Mouse (Mus musculus): ENCODE measurements around the gene Dnah3. TPM values are rescaled to one million over a fixed set of nuclear protein-coding genes. Genes with fewer than 3 reads are reported as not detected.

The Dnah3 gene
- polyA plus RNA-seq, 1 experiment = 0.19 TPM

DNA sequence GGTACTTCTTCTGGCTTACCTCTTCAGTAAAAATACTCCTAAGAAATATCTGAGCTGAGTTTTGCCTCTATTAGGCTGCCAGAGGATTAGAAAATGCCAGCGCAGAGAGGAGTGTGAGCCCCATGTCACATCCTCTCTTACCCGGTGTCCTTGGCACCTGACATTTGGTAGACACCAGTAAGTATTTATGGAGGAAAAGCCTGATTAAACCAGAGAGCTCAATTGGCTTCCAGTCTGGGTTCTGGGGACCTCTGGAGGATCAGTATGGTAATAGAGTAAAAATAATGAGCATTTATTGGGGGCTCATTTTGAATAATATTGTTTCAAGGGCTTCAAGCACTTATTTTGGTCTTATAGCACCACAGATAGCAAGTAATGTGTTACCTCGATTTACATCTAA lies 39.6 kb downstream of the Dnah3 start:
- Histone ChIP-seq H3K27me3 (replicated peaks; ENCODE audit: control insufficient read depth, insufficient read depth, low read length) (no peaks in the 10 kb centered on the region), H3K4me3 (ENCODE audit: insufficient read depth, low read depth, low read length) (no peak overlapping the region), H3K27ac (ENCODE audit: insufficient read depth, low read depth, low read length) (no peak overlapping the region), H3K4me1 (ENCODE audit: control insufficient read depth, insufficient read depth, low read length) (no peaks in the 10 kb centered on the region), H3K36me3 (ENCODE audit: control insufficient read depth, insufficient read depth, low read length) (no peaks in the 10 kb centered on the region)
- TF ChIP-seq POLR2A (IDR thresholded peaks at IDR 0.05; ENCODE audit: low read depth, low read length) (no peak), CTCF (conservative IDR thresholded peaks at IDR 0.05; ENCODE audit: insufficient read depth, insufficient read length, low read depth, low read length) (no peak)
- 74% methylated on average over 3 of the region's 3 CpGs for WGBS
- no peak for DNase-seq

DNA sequence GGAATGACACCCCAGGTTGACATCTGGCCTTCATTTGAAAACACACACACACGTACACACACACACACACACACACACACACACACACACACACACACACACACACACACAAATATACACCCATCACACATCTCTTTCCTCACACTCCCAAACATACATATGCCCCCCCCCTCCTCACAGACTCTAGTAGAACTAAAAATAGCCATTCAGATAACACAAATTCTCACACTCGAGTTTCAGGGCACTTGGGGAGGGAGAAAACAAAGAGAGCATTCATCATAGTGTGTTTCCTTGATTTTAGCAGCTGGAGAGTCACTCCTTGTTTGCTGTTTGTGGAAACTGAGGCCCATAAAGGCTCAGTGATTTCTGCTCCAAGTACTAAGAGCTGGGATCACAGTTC lies 41.1 kb downstream of the Dnah3 start:
- no peaks in the 10 kb centered on the region for H3K36me3 ChIP-seq (ENCODE audit: control insufficient read depth, insufficient read depth, low read length)
- DNase-seq = no peak
- TF ChIP-seq CTCF (conservative IDR thresholded peaks at IDR 0.05; ENCODE audit: insufficient read depth, insufficient read length, low read depth, low read length) = no peak
- 48% methylated on average over 2 of the region's 2 CpGs for WGBS
- H3K27me3 ChIP-seq (replicated peaks; ENCODE audit: control insufficient read depth, insufficient read depth, low read length) = no peaks in the 10 kb centered on the region
- H3K4me1 ChIP-seq (ENCODE audit: control insufficient read depth, insufficient read depth, low read length) = no peaks in the 10 kb centered on the region
- no peak overlapping the region for H3K4me3 ChIP-seq (ENCODE audit: insufficient read depth, low read depth, low read length)
- H3K27ac ChIP-seq (ENCODE audit: insufficient read depth, low read depth, low read length) = no peak overlapping the region

DNA sequence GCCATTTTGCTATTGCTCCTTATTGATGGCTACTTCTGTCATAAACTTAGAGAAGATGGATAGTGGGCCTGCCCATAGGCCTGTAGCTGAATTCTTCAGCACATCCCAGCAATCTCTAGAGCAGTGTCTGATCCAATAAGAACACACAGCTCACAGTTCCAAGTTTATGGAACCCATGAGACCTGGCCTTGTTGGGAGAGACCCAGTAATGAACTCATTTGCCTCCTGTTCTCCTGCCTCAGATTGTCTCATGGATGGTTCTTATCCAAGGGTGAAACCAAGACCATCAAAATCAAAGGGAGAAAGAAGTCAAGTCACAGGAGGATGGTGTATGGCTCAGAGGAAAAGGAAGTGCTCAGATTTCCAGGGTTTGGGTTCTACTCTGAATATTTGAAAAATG lies 44.6 kb downstream of the Dnah3 start:
- no peak for DNase-seq
- H3K27ac ChIP-seq (ENCODE audit: insufficient read depth, low read depth, low read length) = no peak overlapping the region
- TF ChIP-seq CTCF (conservative IDR thresholded peaks at IDR 0.05; ENCODE audit: insufficient read depth, insufficient read length, low read depth, low read length) = no peak
- TF ChIP-seq POLR2A (IDR thresholded peaks at IDR 0.05; ENCODE audit: low read depth, low read length) = no peak

DNA sequence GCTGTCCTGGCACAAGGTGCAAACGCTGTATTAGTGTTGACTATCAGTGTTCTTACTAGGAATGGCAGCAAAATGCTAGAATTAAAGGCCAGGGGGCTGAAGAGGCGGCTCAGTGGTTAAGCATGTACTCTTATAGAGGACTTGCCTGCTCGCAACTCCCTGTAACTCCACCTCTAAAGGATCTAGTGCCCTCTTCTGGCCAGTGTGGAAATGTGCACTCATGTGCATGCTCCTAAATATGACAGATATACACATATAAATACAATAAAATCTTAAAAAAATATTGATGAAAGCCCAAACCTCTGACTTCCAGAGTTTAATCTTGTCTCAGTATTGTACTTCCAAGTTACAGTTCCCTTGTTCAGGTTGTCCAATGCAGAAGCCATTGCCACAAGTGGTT lies 51.1 kb downstream of the Dnah3 start:
- no peaks in the 10 kb centered on the region for H3K4me1 ChIP-seq (ENCODE audit: control insufficient read depth, insufficient read depth, low read length)
- H3K36me3 ChIP-seq (ENCODE audit: control insufficient read depth, insufficient read depth, low read length) = no peaks in the 10 kb centered on the region
- no peaks in the 10 kb centered on the region for H3K27me3 ChIP-seq (replicated peaks; ENCODE audit: control insufficient read depth, insufficient read depth, low read length)
- 92% methylated on average over 3 of the region's 3 CpGs for WGBS
- no peak overlapping the region for H3K4me3 ChIP-seq (ENCODE audit: insufficient read depth, low read depth, low read length)
- TF ChIP-seq CTCF (conservative IDR thresholded peaks at IDR 0.05; ENCODE audit: insufficient read depth, insufficient read length, low read depth, low read length) = 0 out of 2 replicates have a peak, but pooled peaks have one; percentile 23
- no peak for TF ChIP-seq POLR2A (IDR thresholded peaks at IDR 0.05; ENCODE audit: low read depth, low read length)
- DNase-seq = no peak
- no peak overlapping the region for H3K27ac ChIP-seq (ENCODE audit: insufficient read depth, low read depth, low read length)

More for the DNA sequence above, 44.6 kb downstream of the Dnah3 start:
- no peaks in the 10 kb centered on the region for H3K27me3 ChIP-seq (replicated peaks; ENCODE audit: control insufficient read depth, insufficient read depth, low read length)
- H3K4me1 ChIP-seq (ENCODE audit: control insufficient read depth, insufficient read depth, low read length) = no peaks in the 10 kb centered on the region
- no peaks in the 10 kb centered on the region for H3K36me3 ChIP-seq (ENCODE audit: control insufficient read depth, insufficient read depth, low read length)
- H3K4me3 ChIP-seq (ENCODE audit: insufficient read depth, low read depth, low read length) = no peak overlapping the region

DNA sequence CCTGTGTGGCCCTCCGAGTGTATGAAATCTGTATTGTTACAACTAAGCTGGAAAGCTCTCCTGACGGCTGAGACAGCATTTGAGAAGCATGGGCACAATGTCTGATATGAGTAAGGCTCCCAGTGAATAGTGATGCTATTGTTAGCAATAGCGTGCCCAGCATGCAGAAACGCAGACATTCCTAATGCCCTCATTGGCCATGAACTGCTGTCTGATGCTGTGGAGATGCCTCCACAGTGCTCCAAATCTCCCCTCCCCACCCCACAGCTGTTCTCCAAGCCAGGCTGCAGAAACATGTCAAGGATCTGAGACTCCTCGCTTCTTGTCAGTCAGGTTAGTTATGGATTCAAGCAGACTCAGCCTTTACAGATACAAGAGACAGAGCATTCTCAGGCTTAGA lies 58.7 kb downstream of the Dnah3 start:
- no peaks in the 10 kb centered on the region for H3K27me3 ChIP-seq (replicated peaks; ENCODE audit: control insufficient read depth, insufficient read depth, low read length)
- H3K4me3 ChIP-seq (ENCODE audit: insufficient read depth, low read depth, low read length) = no peak overlapping the region
- H3K27ac ChIP-seq (ENCODE audit: insufficient read depth, low read depth, low read length) = no peak overlapping the region
- TF ChIP-seq CTCF (conservative IDR thresholded peaks at IDR 0.05; ENCODE audit: insufficient read depth, insufficient read length, low read depth, low read length) (no peak), POLR2A (IDR thresholded peaks at IDR 0.05; ENCODE audit: low read depth, low read length) (no peak)
- whole genome bisulfite sequencing = 88% methylated on average over 5 of the region's 5 CpGs
- no peak for DNase-seq
- H3K4me1 ChIP-seq (ENCODE audit: control insufficient read depth, insufficient read depth, low read length) = no peaks in the 10 kb centered on the region
- no peaks in the 10 kb centered on the region for H3K36me3 ChIP-seq (ENCODE audit: control insufficient read depth, insufficient read depth, low read length)

DNA sequence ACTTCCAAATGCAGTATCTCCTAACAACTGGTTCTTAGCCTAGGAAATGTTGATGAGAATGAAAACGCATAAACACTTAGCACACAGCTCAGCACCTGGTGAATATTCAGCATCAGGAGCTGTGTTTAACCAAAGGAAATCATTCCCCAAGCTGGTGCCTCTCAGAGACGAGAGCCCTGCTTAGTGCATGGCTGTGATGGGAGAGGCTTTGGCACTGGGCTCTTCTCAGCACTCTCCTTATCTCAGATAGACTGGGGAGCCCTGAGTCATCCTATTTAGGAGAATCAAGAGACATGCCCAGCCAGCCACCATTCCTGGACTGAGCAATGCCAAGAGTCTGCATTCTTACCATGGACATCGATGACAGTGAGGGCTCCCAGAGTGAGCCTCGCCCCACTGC lies 60.1 kb downstream of the Dnah3 start:
- 73% methylated on average over 4 of the region's 4 CpGs for WGBS
- Histone ChIP-seq H3K36me3 (ENCODE audit: control insufficient read depth, insufficient read depth, low read length) (no peaks in the 10 kb centered on the region), H3K27me3 (replicated peaks; ENCODE audit: control insufficient read depth, insufficient read depth, low read length) (no peaks in the 10 kb centered on the region), H3K27ac (ENCODE audit: insufficient read depth, low read depth, low read length) (no peak overlapping the region), H3K4me1 (ENCODE audit: control insufficient read depth, insufficient read depth, low read length) (no peaks in the 10 kb centered on the region), H3K4me3 (ENCODE audit: insufficient read depth, low read depth, low read length) (no peak overlapping the region)
- no peak for DNase-seq
- TF ChIP-seq POLR2A (IDR thresholded peaks at IDR 0.05; ENCODE audit: low read depth, low read length) = no peak
- no peak for TF ChIP-seq CTCF (conservative IDR thresholded peaks at IDR 0.05; ENCODE audit: insufficient read depth, insufficient read length, low read depth, low read length)

DNA sequence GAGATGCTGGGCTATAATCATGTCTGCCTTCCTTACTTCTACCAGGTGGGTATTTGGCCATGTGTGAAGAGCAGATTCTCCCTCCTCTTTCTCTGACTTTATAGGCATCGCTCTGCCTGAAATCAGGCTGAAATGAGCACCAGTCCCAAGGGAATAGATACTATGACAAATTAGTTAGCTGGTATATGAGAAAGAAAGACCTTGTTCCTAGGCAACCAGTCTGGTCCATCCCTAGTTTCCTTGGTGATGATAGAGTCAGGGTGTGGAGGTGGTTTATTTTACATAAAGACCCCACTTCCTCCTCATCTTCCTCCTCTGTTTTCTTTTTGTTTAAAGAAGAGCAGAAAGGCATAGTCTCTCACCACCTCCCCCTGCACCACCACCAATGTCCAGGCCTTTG lies 60.5 kb downstream of the Dnah3 start:
- WGBS = 85% methylated on average over 1 of the region's 1 CpGs
- Histone ChIP-seq H3K4me1 (ENCODE audit: control insufficient read depth, insufficient read depth, low read length) (no peaks in the 10 kb centered on the region), H3K27me3 (replicated peaks; ENCODE audit: control insufficient read depth, insufficient read depth, low read length) (no peaks in the 10 kb centered on the region), H3K36me3 (ENCODE audit: control insufficient read depth, insufficient read depth, low read length) (no peaks in the 10 kb centered on the region), H3K4me3 (ENCODE audit: insufficient read depth, low read depth, low read length) (no peak overlapping the region), H3K27ac (ENCODE audit: insufficient read depth, low read depth, low read length) (no peak overlapping the region)
- DNase-seq = no peak
- TF ChIP-seq CTCF (conservative IDR thresholded peaks at IDR 0.05; ENCODE audit: insufficient read depth, insufficient read length, low read depth, low read length) (no peak), POLR2A (IDR thresholded peaks at IDR 0.05; ENCODE audit: low read depth, low read length) (no peak)

DNA sequence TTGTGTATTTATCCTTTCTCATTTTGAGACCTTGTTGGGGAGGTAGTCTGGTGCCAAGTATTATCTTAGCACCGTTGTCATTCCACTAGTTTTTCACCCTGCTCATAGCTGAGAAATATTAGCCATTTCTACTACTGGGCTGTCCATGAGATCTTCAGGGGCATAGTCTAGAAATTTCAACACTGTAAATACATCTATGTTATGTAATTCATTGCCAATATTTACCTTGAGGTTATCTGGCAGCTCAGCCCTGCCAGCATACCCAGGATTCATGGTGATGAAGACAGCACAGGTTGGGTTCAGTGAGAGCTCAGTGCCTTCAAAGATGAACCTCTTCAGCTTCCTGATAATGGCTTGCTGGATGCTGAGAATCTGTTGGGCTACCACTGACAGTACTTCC lies 66.4 kb downstream of the Dnah3 start:
- no peak for DNase-seq
- Histone ChIP-seq H3K4me3 (ENCODE audit: insufficient read depth, low read depth, low read length) (no peak overlapping the region), H3K27ac (ENCODE audit: insufficient read depth, low read depth, low read length) (no peak overlapping the region), H3K4me1 (ENCODE audit: control insufficient read depth, insufficient read depth, low read length) (no peaks in the 10 kb centered on the region), H3K27me3 (replicated peaks; ENCODE audit: control insufficient read depth, insufficient read depth, low read length) (no peaks in the 10 kb centered on the region), H3K36me3 (ENCODE audit: control insufficient read depth, insufficient read depth, low read length) (no peaks in the 10 kb centered on the region)
- TF ChIP-seq CTCF (conservative IDR thresholded peaks at IDR 0.05; ENCODE audit: insufficient read depth, insufficient read length, low read depth, low read length) = no peak
- TF ChIP-seq POLR2A (IDR thresholded peaks at IDR 0.05; ENCODE audit: low read depth, low read length) = no peak
- WGBS = 77% methylated on average over 1 of the region's 1 CpGs

Data from kidney, adult 2 months (tissue).